Mouse (Mus musculus) embryonic facial prominence, embryonic 12.5 days (tissue): Measurements from ENCODE around the gene Itga7. TPM values are rescaled to one million over a fixed set of nuclear protein-coding genes. Genes with fewer than 3 reads are reported as not detected.

ENCODE experiments used
- ATAC-seq: fragments of 200-750 bp; cut with Nextera tagmentation; 2 replicates; pipeline ENCODE4 v1.8.0; 2017; ENCODE audit not compliant: insufficient number of reproducible peaks, insufficient read depth, low FRiP score, low TSS enrichment
- H3K27ac ChIP-seq: fragments of 300-500 bp; sonication (generic); 2 replicates; pipeline ENCODE4 v1.5.1; 2016; ENCODE audit warnings: mild to moderate bottlenecking
- H3K27me3 ChIP-seq: fragments of 300-500 bp; sonication (generic); 2 replicates; pipeline ENCODE4 v1.6.1; 2016; ENCODE audit warnings: mild to moderate bottlenecking, moderate library complexity
- H3K36me3 ChIP-seq: fragments of 300-500 bp; sonication (generic); 2 replicates; pipeline ENCODE4 v1.6.1; 2016; ENCODE audit warnings: mild to moderate bottlenecking
- H3K4me1 ChIP-seq: fragments of 300-500 bp; sonication (generic); 2 replicates; pipeline ENCODE4 v1.6.1; 2016
- H3K4me2 ChIP-seq: fragments of 300-500 bp; sonication (generic); replicated peaks from 2 replicates; pipeline ENCODE4 v1.6.1; 2016; ENCODE audit warnings: mild to moderate bottlenecking, moderate library complexity
- H3K4me3 ChIP-seq: fragments of 300-500 bp; sonication (generic); 2 replicates; pipeline ENCODE4 v1.5.1; 2016; ENCODE audit warnings: mild to moderate bottlenecking
- H3K9ac ChIP-seq: fragments of 300-500 bp; sonication (generic); 2 replicates; pipeline ENCODE4 v1.6.1; 2016; ENCODE audit warnings: mild to moderate bottlenecking, moderate library complexity
- H3K9me3 ChIP-seq: fragments of 300-500 bp; sonication (generic); 2 replicates; pipeline ENCODE4 v1.6.1; 2016; ENCODE audit warnings: mild to moderate bottlenecking, moderate library complexity
- WGBS: fragments of 180-500 bp; shearing (Covaris S2); methylation state at CpG from one replicate; pipeline ENCODE4 v1.1.7; 2016; 5-methylcytosine and 5-hydroxymethylcytosine counted together
- polyA plus RNA-seq: library from polyadenylated mRNA; unstranded; fragments of >200 nt; fragmentation: Nextera tagmentation; extraction: Ambion mirVana; gene quantifications from 2 replicates; pipeline ENCODE4 v1.2.1, GENCODE M21; 2016

Itga7 gene
- polyA plus RNA-seq, 1 experiment from 2014 or later: 5.2 TPM

DNA sequence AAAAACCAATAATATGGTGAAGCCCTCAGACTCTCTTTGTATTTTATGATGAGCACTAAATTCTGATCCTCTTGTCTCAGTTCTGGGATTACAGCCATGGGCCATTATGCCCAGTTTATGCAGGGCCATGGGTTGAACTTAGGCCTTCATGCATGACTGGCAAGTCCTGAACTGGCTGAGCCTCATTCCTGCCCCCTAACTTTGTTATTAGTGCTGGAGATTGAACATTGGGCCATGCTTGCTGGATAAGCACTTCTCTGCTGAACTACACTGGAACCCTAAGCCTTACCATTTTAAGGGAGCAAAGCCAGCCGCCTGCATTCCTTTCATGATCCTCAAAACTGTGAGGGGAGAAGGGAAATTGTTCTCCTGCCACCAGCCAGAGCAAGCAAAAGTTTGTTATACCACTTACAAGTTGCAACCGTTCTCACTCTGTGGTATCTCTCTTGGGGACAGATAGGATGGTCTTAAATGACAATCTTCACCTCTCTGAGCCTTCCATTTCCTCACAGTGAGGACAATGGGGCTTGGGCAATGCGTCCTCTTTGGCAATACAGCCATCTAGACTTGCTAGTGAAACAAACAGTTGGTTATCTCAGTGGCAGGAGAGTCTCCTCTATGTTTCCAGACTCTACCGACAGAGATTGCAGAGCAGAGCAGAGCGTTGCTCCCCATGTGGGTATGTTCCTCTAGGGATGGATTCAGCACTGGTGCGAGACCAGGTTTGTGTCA, 33.7 kb upstream of the Itga7 start:
- Histone ChIP-seq H3K4me1 (peaks cover 8% of the 10 kb centered on the region), H3K27me3 (peaks cover 12% of the 10 kb centered on the region), H3K36me3 (no peaks in the 10 kb centered on the region), H3K9me3 (no peaks in the 10 kb centered on the region), H3K4me2 (no peak overlapping the region), H3K4me3 (no peak overlapping the region), H3K27ac (no peak overlapping the region), H3K9ac (no peak overlapping the region)
- WGBS: 79% methylated on average over 6 of the region's 6 CpGs
- ATAC-seq: no peak

DNA sequence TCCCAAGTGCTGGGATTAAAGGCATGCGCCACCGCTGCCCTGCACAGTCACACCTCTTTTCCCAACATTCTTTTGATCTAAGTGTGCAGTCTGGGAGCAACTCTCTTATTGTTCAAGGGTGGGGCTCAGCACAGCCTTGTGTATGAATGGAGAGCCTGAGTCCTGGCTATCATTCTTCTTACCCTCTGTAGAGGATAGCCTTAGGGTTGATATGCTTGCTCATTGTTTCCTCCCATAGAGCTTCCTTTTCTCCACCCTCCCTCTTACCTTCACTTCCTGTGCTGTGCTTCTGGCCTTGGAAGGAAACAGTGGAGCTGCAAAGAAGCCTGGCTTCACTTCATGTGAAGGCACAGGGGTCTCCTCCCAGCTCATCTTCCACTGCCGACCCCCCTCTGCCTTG, 32.9 kb upstream of the Itga7 start, which contains the start of gene Cd63:
Gene Cd63 (plus strand): TSS at position 292 of the 400 bp plus-strand sequence.
- no peaks in the 10 kb centered on the region for H3K36me3 ChIP-seq
- H3K4me2 ChIP-seq: no peak within 1 kb of the TSS
- no peak within 1 kb of the TSS for H3K9ac ChIP-seq
- no peaks in the 10 kb centered on the region for H3K9me3 ChIP-seq
- H3K4me3 ChIP-seq: no peak within 1 kb of the TSS
- H3K4me1 ChIP-seq: peaks cover 8% of the 10 kb centered on the region
- 86% methylated on average over 3 of the region's 3 CpGs for WGBS
- ATAC-seq: no peak
- H3K27ac ChIP-seq: no peak within 1 kb of the TSS
- H3K27me3 ChIP-seq: peaks cover 12% of the 10 kb centered on the region

- peaks cover 6% of the 10 kb centered on the region for H3K27me3 ChIP-seq
- no peak overlapping the region for H3K4me3 ChIP-seq
- 87% methylated on average over 1 of the region's 1 CpGs for WGBS
- H3K9ac ChIP-seq: no peak overlapping the region
- peaks cover 6% of the 10 kb centered on the region for H3K4me1 ChIP-seq
- no peak overlapping the region for H3K4me2 ChIP-seq
- ATAC-seq: no peak
- no peaks in the 10 kb centered on the region for H3K36me3 ChIP-seq
- no peak overlapping the region for H3K27ac ChIP-seq
- H3K9me3 ChIP-seq: no peaks in the 10 kb centered on the region
Measured at GRCm38 (mm10) chr10:128901409-128901808, 32.2 kb upstream of the Itga7 start.

GRCm38 (mm10) chr10:128902409-128902988, 31.1 kb upstream of the Itga7 start:
- Histone ChIP-seq H3K27ac (no peak overlapping the region), H3K9ac (no peak overlapping the region), H3K4me3 (no peak overlapping the region), H3K36me3 (no peaks in the 10 kb centered on the region), H3K4me1 (no peaks in the 10 kb centered on the region), H3K9me3 (no peaks in the 10 kb centered on the region), H3K27me3 (no peaks in the 10 kb centered on the region), H3K4me2 (no peak overlapping the region)
- WGBS: 76% methylated on average over 3 of the region's 3 CpGs
- no peak for ATAC-seq

DNA sequence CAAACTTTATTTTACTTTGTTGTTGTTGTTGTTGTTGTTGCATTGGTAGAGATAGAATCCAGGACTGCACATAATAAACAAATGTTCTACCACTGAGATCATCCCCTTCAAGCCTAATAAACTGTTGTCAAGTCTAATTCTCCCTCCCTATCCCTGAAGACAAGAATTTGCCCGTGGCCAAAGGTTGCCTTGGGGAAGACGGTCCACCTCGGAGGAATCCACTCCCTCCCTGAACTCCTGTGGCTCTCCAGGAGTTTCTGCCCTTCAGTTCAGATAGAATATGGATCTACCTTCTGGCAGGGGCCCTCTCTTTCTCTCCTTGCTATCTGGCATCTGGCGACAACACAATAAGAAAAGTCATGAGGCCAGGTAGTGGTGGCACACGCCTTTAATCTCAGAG, 28.8 kb upstream of the Itga7 start:
- no peaks in the 10 kb centered on the region for H3K4me1 ChIP-seq
- no peak overlapping the region for H3K4me3 ChIP-seq
- no peaks in the 10 kb centered on the region for H3K36me3 ChIP-seq
- ATAC-seq: no peak
- H3K27me3 ChIP-seq: no peaks in the 10 kb centered on the region
- WGBS: 76% methylated on average over 5 of the region's 5 CpGs
- H3K27ac ChIP-seq: no peak overlapping the region
- no peak overlapping the region for H3K9ac ChIP-seq
- no peak overlapping the region for H3K4me2 ChIP-seq
- no peaks in the 10 kb centered on the region for H3K9me3 ChIP-seq

- Histone ChIP-seq H3K4me2 (peak overlapping the region; percentile 61), H3K27me3 (no peaks in the 10 kb centered on the region), H3K27ac (peak overlapping the region; percentile 94), H3K4me3 (peak overlapping the region; percentile 75), H3K9me3 (no peaks in the 10 kb centered on the region), H3K9ac (peak overlapping the region; percentile 87; the same call in 1 of the 2 replicates), H3K4me1 (peaks cover 18% of the 10 kb centered on the region), H3K36me3 (peaks cover 20% of the 10 kb centered on the region)
- no peak for ATAC-seq
- WGBS: 57% methylated on average over 13 of the region's 13 CpGs
Measured at GRCm38 (mm10) chr10:128908778-128909448, 24.7 kb upstream of the Itga7 start.

GRCm38 (mm10) chr10:128909567-128910028, 24.0 kb upstream of the Itga7 start:
- Histone ChIP-seq H3K4me3 (peak overlapping the region; percentile 75), H3K36me3 (peaks cover 27% of the 10 kb centered on the region), H3K9ac (peak overlapping the region; percentile 87), H3K4me1 (peaks cover 18% of the 10 kb centered on the region), H3K9me3 (no peaks in the 10 kb centered on the region), H3K27ac (peak overlapping the region; percentile 94), H3K4me2 (peak overlapping the region; percentile 61), H3K27me3 (no peaks in the 10 kb centered on the region)
- WGBS: 1% methylated on average over 41 of the region's 41 CpGs
- peak; percentile 70 for ATAC-seq

- H3K4me1 ChIP-seq: peaks cover 18% of the 10 kb centered on the region
- H3K27me3 ChIP-seq: no peaks in the 10 kb centered on the region
- peak overlapping the region; percentile 75 for H3K4me3 ChIP-seq
- no peaks in the 10 kb centered on the region for H3K9me3 ChIP-seq
- H3K27ac ChIP-seq: peak overlapping the region; percentile 94
- H3K4me2 ChIP-seq: peak overlapping the region; percentile 61
- peak overlapping the region; percentile 87 for H3K9ac ChIP-seq
- peaks cover 32% of the 10 kb centered on the region for H3K36me3 ChIP-seq
- under 1% methylated on average over 61 of the region's 66 CpGs for WGBS
- ATAC-seq: peak; percentile 6; the same call in 1 of the 2 replicates
Measured at GRCm38 (mm10) chr10:128910066-128910841, 23.4 kb upstream of the Itga7 start.

GRCm38 (mm10) chr10:128911430-128911829, 22.2 kb upstream of the Itga7 start:
- peaks cover 41% of the 10 kb centered on the region for H3K36me3 ChIP-seq
- ATAC-seq: no peak
- peak overlapping the region; percentile 87; the same call in 1 of the 2 replicates for H3K9ac ChIP-seq
- H3K4me3 ChIP-seq: peak overlapping the region; percentile 75
- H3K27me3 ChIP-seq: no peaks in the 10 kb centered on the region
- 90% methylated on average over 6 of the region's 6 CpGs for WGBS
- H3K4me1 ChIP-seq: peaks cover 18% of the 10 kb centered on the region
- peak overlapping the region; percentile 37; the same call in 1 of the 2 replicates for H3K27ac ChIP-seq
- no peaks in the 10 kb centered on the region for H3K9me3 ChIP-seq
- H3K4me2 ChIP-seq: peak overlapping the region; percentile 61

GRCm38 (mm10) chr10:128912268-128912667, 21.4 kb upstream of the Itga7 start:
- H3K9me3 ChIP-seq: no peaks in the 10 kb centered on the region
- H3K4me1 ChIP-seq: peaks cover 18% of the 10 kb centered on the region
- H3K27ac ChIP-seq: 0 out of 2 replicates have a peak overlapping the region, but pooled peaks have one; percentile 50
- no peak for ATAC-seq
- H3K9ac ChIP-seq: peak overlapping the region; percentile 12; the same call in 1 of the 2 replicates
- H3K36me3 ChIP-seq: peaks cover 50% of the 10 kb centered on the region
- no peak overlapping the region for H3K4me3 ChIP-seq
- 91% methylated on average over 4 of the region's 4 CpGs for WGBS
- H3K27me3 ChIP-seq: no peaks in the 10 kb centered on the region
- 0 out of 2 replicates have a peak overlapping the region, but pooled peaks have one; percentile 2 for H3K4me2 ChIP-seq

DNA sequence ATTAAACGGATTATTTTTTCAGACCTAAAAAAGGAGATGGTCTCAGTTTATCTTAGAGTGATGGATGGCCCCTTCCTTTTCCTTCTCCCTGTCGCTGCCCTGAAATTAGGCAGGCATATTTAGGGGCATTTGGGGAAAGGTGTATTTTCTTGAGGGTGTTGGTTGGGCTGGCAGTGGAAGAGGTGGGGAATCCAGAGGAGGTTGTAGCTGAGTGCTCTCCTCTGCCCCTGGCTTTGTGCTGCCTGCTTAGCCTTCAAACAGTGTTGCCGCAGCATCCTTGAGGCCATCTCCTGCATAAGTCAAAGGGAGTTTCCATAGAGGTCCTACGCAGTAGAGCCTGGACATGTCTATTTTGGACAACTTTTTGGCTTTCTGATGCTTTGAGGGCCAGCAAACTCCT, 20.8 kb upstream of the Itga7 start:
- H3K9ac ChIP-seq: peak overlapping the region; percentile 12; the same call in 1 of the 2 replicates
- peaks cover 55% of the 10 kb centered on the region for H3K36me3 ChIP-seq
- H3K4me1 ChIP-seq: peaks cover 18% of the 10 kb centered on the region
- no peak for ATAC-seq
- H3K27ac ChIP-seq: peak overlapping the region; percentile 50; the same call in 1 of the 2 replicates
- no peaks in the 10 kb centered on the region for H3K9me3 ChIP-seq
- WGBS: 73% methylated on average over 4 of the region's 4 CpGs
- H3K4me2 ChIP-seq: no peak overlapping the region
- no peaks in the 10 kb centered on the region for H3K27me3 ChIP-seq
- H3K4me3 ChIP-seq: no peak overlapping the region
